Mouse (Mus musculus): ENCODE data around the gene Ralgps1. TPM values are rescaled to one million over a fixed set of nuclear protein-coding genes. Genes with fewer than 3 reads are reported as not detected.
A peak's percentile ranks its signal among the peaks of the same experiment; 100 is the strongest.

Gene Ralgps1
- polyA plus RNA-seq, 1 experiment from 2014 or later = 2.2 TPM

GRCm38 (mm10) chr2:33306565-33306964 is 64.7 kb downstream of the Ralgps1 start:
- Histone ChIP-seq H3K9ac (ENCODE audit: low read length) (no peak overlapping the region), H3K36me3 (ENCODE audit: control insufficient read depth, insufficient read depth, low read length) (no peaks in the 10 kb centered on the region), H3K9me3 (ENCODE audit: control insufficient read depth, low read length) (no peaks in the 10 kb centered on the region), H3K4me1 (replicated peaks; ENCODE audit: control insufficient read depth, insufficient read depth) (peaks cover 5% of the 10 kb centered on the region), H3K4me3 (ENCODE audit: low read depth, low read length) (no peak overlapping the region), H3K27ac (replicated peaks) (no peak overlapping the region), H3K27me3 (ENCODE audit: control insufficient read depth, insufficient read depth, low read length) (no peaks in the 10 kb centered on the region), H3K4me2 (replicated peaks; ENCODE audit: low read depth) (no peak overlapping the region)
- no peak for ATAC-seq (ENCODE audit: low FRiP score, low TSS enrichment)
- WGBS = 82% methylated on average over 3 of the region's 3 CpGs
- TF ChIP-seq CTCF (IDR thresholded peaks at IDR 0.05; ENCODE audit: low read depth) (no peak), EP300 (optimal IDR thresholded peaks at IDR 0.05) (no peak)
- DNase-seq (ENCODE audit: low spot score) = no peak

GRCm38 (mm10) chr2:33303416-33303947 is 67.8 kb downstream of the Ralgps1 start:
- Histone ChIP-seq H3K9ac (ENCODE audit: low read length) (no peak overlapping the region), H3K27ac (replicated peaks) (peak overlapping the region; percentile 58; the same call in 1 of the 2 replicates), H3K4me3 (ENCODE audit: low read depth, low read length) (no peak overlapping the region), H3K9me3 (ENCODE audit: control insufficient read depth, low read length) (no peaks in the 10 kb centered on the region), H3K4me2 (replicated peaks; ENCODE audit: low read depth) (no peak overlapping the region), H3K27me3 (ENCODE audit: control insufficient read depth, insufficient read depth, low read length) (no peaks in the 10 kb centered on the region), H3K36me3 (ENCODE audit: control insufficient read depth, insufficient read depth, low read length) (no peaks in the 10 kb centered on the region), H3K4me1 (replicated peaks; ENCODE audit: control insufficient read depth, insufficient read depth) (peaks cover 5% of the 10 kb centered on the region)
- 53% methylated on average over 11 of the region's 11 CpGs for WGBS
- ATAC-seq (ENCODE audit: low FRiP score, low TSS enrichment) (peak; percentile 65), DNase-seq (ENCODE audit: low spot score) (no peak)
- TF ChIP-seq EP300 (optimal IDR thresholded peaks at IDR 0.05) (no peak), CTCF (IDR thresholded peaks at IDR 0.05; ENCODE audit: low read depth) (peak; percentile 6; the same call in 1 of the 2 replicates)

- H3K9me3 ChIP-seq (ENCODE audit: control insufficient read depth, low read length) = no peaks in the 10 kb centered on the region
- no peak overlapping the region for H3K27ac ChIP-seq (replicated peaks)
- H3K4me2 ChIP-seq (replicated peaks; ENCODE audit: low read depth) = no peak overlapping the region
- no peaks in the 10 kb centered on the region for H3K36me3 ChIP-seq (ENCODE audit: control insufficient read depth, insufficient read depth, low read length)
- H3K27me3 ChIP-seq (ENCODE audit: control insufficient read depth, insufficient read depth, low read length) = no peaks in the 10 kb centered on the region
- no peak overlapping the region for H3K9ac ChIP-seq (ENCODE audit: low read length)
- 67% methylated on average over 4 of the region's 4 CpGs for WGBS
- DNase-seq (ENCODE audit: low spot score) = no peak
- ATAC-seq (ENCODE audit: low FRiP score, low TSS enrichment) = no peak
- no peak overlapping the region for H3K4me3 ChIP-seq (ENCODE audit: low read depth, low read length)
- TF ChIP-seq EP300 (optimal IDR thresholded peaks at IDR 0.05) (no peak), CTCF (IDR thresholded peaks at IDR 0.05; ENCODE audit: low read depth) (no peak)
- peaks cover 5% of the 10 kb centered on the region for H3K4me1 ChIP-seq (replicated peaks; ENCODE audit: control insufficient read depth, insufficient read depth)
Measured at GRCm38 (mm10) chr2:33302828-33303227, 68.5 kb downstream of the Ralgps1 start.

- Histone ChIP-seq H3K9ac (ENCODE audit: low read length) (no peak overlapping the region), H3K9me3 (ENCODE audit: control insufficient read depth, low read length) (no peaks in the 10 kb centered on the region), H3K4me3 (ENCODE audit: low read depth, low read length) (no peak overlapping the region), H3K4me1 (replicated peaks; ENCODE audit: control insufficient read depth, insufficient read depth) (peaks cover 5% of the 10 kb centered on the region), H3K27ac (replicated peaks) (no peak overlapping the region; the same call in 1 of the 2 replicates), H3K4me2 (replicated peaks; ENCODE audit: low read depth) (no peak overlapping the region), H3K27me3 (ENCODE audit: control insufficient read depth, insufficient read depth, low read length) (no peaks in the 10 kb centered on the region), H3K36me3 (ENCODE audit: control insufficient read depth, insufficient read depth, low read length) (no peaks in the 10 kb centered on the region)
- WGBS = 58% methylated on average over 3 of the region's 3 CpGs
- no peak for ATAC-seq (ENCODE audit: low FRiP score, low TSS enrichment)
- DNase-seq (ENCODE audit: low spot score) = no peak
- TF ChIP-seq EP300 (optimal IDR thresholded peaks at IDR 0.05) (no peak), CTCF (IDR thresholded peaks at IDR 0.05; ENCODE audit: low read depth) (no peak)
Measured at GRCm38 (mm10) chr2:33302405-33302804, 68.9 kb downstream of the Ralgps1 start.

GRCm38 (mm10) chr2:33300371-33301046 is 70.8 kb downstream of the Ralgps1 start:
- H3K27me3 ChIP-seq (ENCODE audit: control insufficient read depth, insufficient read depth, low read length) = no peaks in the 10 kb centered on the region
- no peak overlapping the region for H3K4me3 ChIP-seq (ENCODE audit: low read depth, low read length)
- no peak for ATAC-seq (ENCODE audit: low FRiP score, low TSS enrichment)
- WGBS = 37% methylated on average over 3 of the region's 3 CpGs
- no peak for TF ChIP-seq CTCF (IDR thresholded peaks at IDR 0.05; ENCODE audit: low read depth)
- no peak for TF ChIP-seq EP300 (optimal IDR thresholded peaks at IDR 0.05)
- no peak overlapping the region for H3K4me2 ChIP-seq (replicated peaks; ENCODE audit: low read depth)
- H3K27ac ChIP-seq (replicated peaks) = no peak overlapping the region
- no peak overlapping the region for H3K9ac ChIP-seq (ENCODE audit: low read length)
- peaks cover 5% of the 10 kb centered on the region for H3K4me1 ChIP-seq (replicated peaks; ENCODE audit: control insufficient read depth, insufficient read depth)
- no peak for DNase-seq (ENCODE audit: low spot score)
- no peaks in the 10 kb centered on the region for H3K36me3 ChIP-seq (ENCODE audit: control insufficient read depth, insufficient read depth, low read length)
- H3K9me3 ChIP-seq (ENCODE audit: control insufficient read depth, low read length) = no peaks in the 10 kb centered on the region

- TF ChIP-seq EP300 (optimal IDR thresholded peaks at IDR 0.05) = no peak
- Histone ChIP-seq H3K27me3 (ENCODE audit: control insufficient read depth, insufficient read depth, low read length) (no peaks in the 10 kb centered on the region), H3K4me3 (ENCODE audit: low read depth, low read length) (no peak overlapping the region), H3K9me3 (ENCODE audit: control insufficient read depth, low read length) (no peaks in the 10 kb centered on the region), H3K4me2 (replicated peaks; ENCODE audit: low read depth) (no peak overlapping the region), H3K4me1 (replicated peaks; ENCODE audit: control insufficient read depth, insufficient read depth) (peaks cover 5% of the 10 kb centered on the region), H3K36me3 (ENCODE audit: control insufficient read depth, insufficient read depth, low read length) (no peaks in the 10 kb centered on the region), H3K9ac (ENCODE audit: low read length) (no peak overlapping the region), H3K27ac (replicated peaks) (no peak overlapping the region)
- DNase-seq (ENCODE audit: low spot score) (no peak), ATAC-seq (ENCODE audit: low FRiP score, low TSS enrichment) (no peak)
- 66% methylated on average over 4 of the region's 4 CpGs for WGBS
Measured at GRCm38 (mm10) chr2:33298928-33299327, 72.4 kb downstream of the Ralgps1 start.
